Mouse (Mus musculus): ENCODE results near the gene Ank2. TPM values are rescaled to one million over a fixed set of nuclear protein-coding genes. Genes with fewer than 3 reads are reported as not detected.

Gene Ank2
- polyA plus RNA-seq, 1 experiment from 2014 or later, result 5.1 TPM

GRCm38 (mm10) chr3:127172697-127173096 is 326.5 kb downstream of the Ank2 start:
- DNase-seq (no peak), ATAC-seq (no peak)
- Histone ChIP-seq H3K9me3 (ENCODE audit: low read length) (no peaks in the 10 kb centered on the region), H3K27me3 (ENCODE audit: insufficient read depth, low read length) (no peaks in the 10 kb centered on the region), H3K4me1 (ENCODE audit: insufficient read depth) (peaks cover 4% of the 10 kb centered on the region; the same call in 1 of the 2 replicates), H3K36me3 (replicated peaks; ENCODE audit: insufficient read depth, low read length) (no peaks in the 10 kb centered on the region), H3K27ac (ENCODE audit: low read depth) (no peak overlapping the region), H3K9ac (replicated peaks) (no peak overlapping the region), H3K4me3 (ENCODE audit: low read depth, low read length) (no peak overlapping the region), H3K4me2 (ENCODE audit: low read depth, low read length) (no peak overlapping the region)
- 72% methylated on average over 2 of the region's 2 CpGs for WGBS (ENCODE audit: insufficient replicate concordance)
- no peak for TF ChIP-seq CTCF (IDR thresholded peaks at IDR 0.05; ENCODE audit: low read depth)
- TF ChIP-seq EP300 (IDR thresholded peaks at IDR 0.05; ENCODE audit: low read depth), result no peak

GRCm38 (mm10) chr3:127170246-127170645 is 328.9 kb downstream of the Ank2 start:
- no peaks in the 10 kb centered on the region for H3K27me3 ChIP-seq (ENCODE audit: insufficient read depth, low read length)
- no peak overlapping the region for H3K4me2 ChIP-seq (ENCODE audit: low read depth, low read length)
- no peaks in the 10 kb centered on the region for H3K9me3 ChIP-seq (ENCODE audit: low read length)
- no peaks in the 10 kb centered on the region for H3K36me3 ChIP-seq (replicated peaks; ENCODE audit: insufficient read depth, low read length)
- no peak for DNase-seq
- H3K27ac ChIP-seq (ENCODE audit: low read depth), result no peak overlapping the region
- no peak overlapping the region for H3K9ac ChIP-seq (replicated peaks)
- ATAC-seq, result no peak
- TF ChIP-seq CTCF (IDR thresholded peaks at IDR 0.05; ENCODE audit: low read depth) (no peak), EP300 (IDR thresholded peaks at IDR 0.05; ENCODE audit: low read depth) (no peak)
- no peak overlapping the region for H3K4me3 ChIP-seq (ENCODE audit: low read depth, low read length)
- H3K4me1 ChIP-seq (ENCODE audit: insufficient read depth), result peaks cover 4% of the 10 kb centered on the region; the same call in 1 of the 2 replicates
- WGBS (ENCODE audit: insufficient replicate concordance), result 68% methylated on average over 12 of the region's 12 CpGs

GRCm38 (mm10) chr3:127169114-127169513 is 330.0 kb downstream of the Ank2 start:
- H3K9ac ChIP-seq (replicated peaks), result no peak overlapping the region
- WGBS (ENCODE audit: insufficient replicate concordance), result 35% methylated on average over 1 of the region's 1 CpGs
- no peaks in the 10 kb centered on the region for H3K36me3 ChIP-seq (replicated peaks; ENCODE audit: insufficient read depth, low read length)
- no peak for ATAC-seq
- TF ChIP-seq CTCF (IDR thresholded peaks at IDR 0.05; ENCODE audit: low read depth) (no peak), EP300 (IDR thresholded peaks at IDR 0.05; ENCODE audit: low read depth) (no peak)
- H3K4me3 ChIP-seq (ENCODE audit: low read depth, low read length), result no peak overlapping the region
- no peak overlapping the region for H3K4me2 ChIP-seq (ENCODE audit: low read depth, low read length)
- no peaks in the 10 kb centered on the region for H3K9me3 ChIP-seq (ENCODE audit: low read length)
- no peak for DNase-seq
- H3K27ac ChIP-seq (ENCODE audit: low read depth), result no peak overlapping the region
- peaks cover 4% of the 10 kb centered on the region; the same call in 1 of the 2 replicates for H3K4me1 ChIP-seq (ENCODE audit: insufficient read depth)
- H3K27me3 ChIP-seq (ENCODE audit: insufficient read depth, low read length), result 0 out of 2 replicates have a peak, but pooled peaks cover under 1% of the 10 kb centered on the region

- H3K27ac ChIP-seq (ENCODE audit: low read depth), result no peak overlapping the region
- WGBS (ENCODE audit: insufficient replicate concordance), result 46% methylated on average over 3 of the region's 3 CpGs
- TF ChIP-seq CTCF (IDR thresholded peaks at IDR 0.05; ENCODE audit: low read depth) (no peak), EP300 (IDR thresholded peaks at IDR 0.05; ENCODE audit: low read depth) (no peak)
- no peak overlapping the region for H3K4me3 ChIP-seq (ENCODE audit: low read depth, low read length)
- no peaks in the 10 kb centered on the region for H3K36me3 ChIP-seq (replicated peaks; ENCODE audit: insufficient read depth, low read length)
- no peak overlapping the region for H3K4me2 ChIP-seq (ENCODE audit: low read depth, low read length)
- ATAC-seq (no peak), DNase-seq (no peak)
- H3K27me3 ChIP-seq (ENCODE audit: insufficient read depth, low read length), result 0 out of 2 replicates have a peak, but pooled peaks cover 14% of the 10 kb centered on the region
- no peaks in the 10 kb centered on the region for H3K4me1 ChIP-seq (ENCODE audit: insufficient read depth)
- H3K9ac ChIP-seq (replicated peaks), result no peak overlapping the region
- no peaks in the 10 kb centered on the region for H3K9me3 ChIP-seq (ENCODE audit: low read length)
Observed at GRCm38 (mm10) chr3:127163749-127164148, 335.4 kb downstream of the Ank2 start.

GRCm38 (mm10) chr3:127161998-127162712 is 337.0 kb downstream of the Ank2 start:
- no peaks in the 10 kb centered on the region for H3K4me1 ChIP-seq (ENCODE audit: insufficient read depth)
- 1% methylated on average over 41 of the region's 41 CpGs for WGBS (ENCODE audit: insufficient replicate concordance)
- ATAC-seq (peak; percentile 72), DNase-seq (peak; percentile 47)
- no peak overlapping the region; the same call in 1 of the 2 replicates for H3K27ac ChIP-seq (ENCODE audit: low read depth)
- 0 out of 2 replicates have a peak, but pooled peaks cover 14% of the 10 kb centered on the region for H3K27me3 ChIP-seq (ENCODE audit: insufficient read depth, low read length)
- H3K9me3 ChIP-seq (ENCODE audit: low read length), result no peaks in the 10 kb centered on the region
- H3K36me3 ChIP-seq (replicated peaks; ENCODE audit: insufficient read depth, low read length), result no peaks in the 10 kb centered on the region
- peak overlapping the region; percentile 73 for H3K4me2 ChIP-seq (ENCODE audit: low read depth, low read length)
- H3K4me3 ChIP-seq (ENCODE audit: low read depth, low read length), result peak overlapping the region; percentile 57
- TF ChIP-seq CTCF (IDR thresholded peaks at IDR 0.05; ENCODE audit: low read depth) (no peak), EP300 (IDR thresholded peaks at IDR 0.05; ENCODE audit: low read depth) (no peak)
- H3K9ac ChIP-seq (replicated peaks), result 0 out of 2 replicates have a peak overlapping the region, but pooled peaks have one; percentile 18

GRCm38 (mm10) chr3:127161085-127161837 is 337.9 kb downstream of the Ank2 start:
- peak overlapping the region; percentile 18; the same call in 1 of the 2 replicates for H3K9ac ChIP-seq (replicated peaks)
- no peaks in the 10 kb centered on the region for H3K9me3 ChIP-seq (ENCODE audit: low read length)
- no peaks in the 10 kb centered on the region for H3K4me1 ChIP-seq (ENCODE audit: insufficient read depth)
- ATAC-seq (no peak), DNase-seq (no peak)
- TF ChIP-seq EP300 (IDR thresholded peaks at IDR 0.05; ENCODE audit: low read depth) (no peak), CTCF (IDR thresholded peaks at IDR 0.05; ENCODE audit: low read depth) (no peak)
- 6% methylated on average over 23 of the region's 23 CpGs for WGBS (ENCODE audit: insufficient replicate concordance)
- H3K27me3 ChIP-seq (ENCODE audit: insufficient read depth, low read length), result 0 out of 2 replicates have a peak, but pooled peaks cover 14% of the 10 kb centered on the region
- H3K36me3 ChIP-seq (replicated peaks; ENCODE audit: insufficient read depth, low read length), result no peaks in the 10 kb centered on the region
- H3K27ac ChIP-seq (ENCODE audit: low read depth), result no peak overlapping the region
- H3K4me3 ChIP-seq (ENCODE audit: low read depth, low read length), result peak overlapping the region; percentile 57
- H3K4me2 ChIP-seq (ENCODE audit: low read depth, low read length), result peak overlapping the region; percentile 73

All from liver, postnatal 0 days (tissue).